Mouse (Mus musculus): ENCODE measurements around the gene Stat3. TPM values are rescaled to one million over a fixed set of nuclear protein-coding genes. Genes with fewer than 3 reads are reported as not detected.

Stat3 gene
- polyA plus RNA-seq, 1 experiment from 2014 or later, result 40.5 TPM

- 85% methylated on average over 10 of the region's 10 CpGs for WGBS
- Histone ChIP-seq H3K4me2 (no peak overlapping the region), H3K27me3 (peaks cover 56% of the 10 kb centered on the region), H3K4me1 (replicated peaks) (peaks cover 11% of the 10 kb centered on the region), H3K4me3 (replicated peaks) (no peak overlapping the region), H3K9ac (replicated peaks) (no peak overlapping the region), H3K27ac (no peak overlapping the region), H3K36me3 (no peaks in the 10 kb centered on the region), H3K9me3 (no peaks in the 10 kb centered on the region)
- ATAC-seq (ENCODE audit: insufficient number of reproducible peaks, insufficient read depth, low FRiP score, low TSS enrichment, low read depth), result no peak
Measured at GRCm38 (mm10) chr11:100863141-100863540, 76.2 kb downstream of the Stat3 start.

DNA sequence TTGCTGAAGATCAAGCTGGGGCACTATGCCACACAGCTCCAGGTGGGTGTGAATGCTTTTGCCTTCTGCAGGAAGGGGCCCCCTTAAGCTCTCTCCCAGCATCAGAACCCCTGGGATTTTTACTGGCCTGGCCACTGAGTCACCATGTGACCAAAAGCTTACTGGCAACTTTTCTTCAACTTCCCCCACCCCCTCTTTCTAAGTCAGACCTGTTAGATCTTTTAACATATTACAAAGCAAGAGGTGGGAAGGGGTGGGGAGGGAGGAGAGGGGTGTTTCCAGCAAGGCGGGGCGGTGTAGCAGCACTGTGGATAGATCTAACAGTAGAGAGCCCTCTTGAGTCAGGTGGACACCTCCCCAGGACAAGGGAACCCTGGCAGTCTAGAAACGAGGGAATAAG, 77.5 kb downstream of the Stat3 start:
- Histone ChIP-seq H3K36me3 (no peaks in the 10 kb centered on the region), H3K9me3 (no peaks in the 10 kb centered on the region), H3K4me1 (replicated peaks) (peaks cover 11% of the 10 kb centered on the region), H3K4me2 (0 out of 2 replicates have a peak overlapping the region, but pooled peaks have one; percentile 6), H3K27ac (no peak overlapping the region), H3K4me3 (replicated peaks) (no peak overlapping the region), H3K27me3 (peaks cover 61% of the 10 kb centered on the region), H3K9ac (replicated peaks) (no peak overlapping the region)
- WGBS, result 19% methylated on average over 3 of the region's 3 CpGs
- ATAC-seq (ENCODE audit: insufficient number of reproducible peaks, insufficient read depth, low FRiP score, low TSS enrichment, low read depth), result no peak

DNA sequence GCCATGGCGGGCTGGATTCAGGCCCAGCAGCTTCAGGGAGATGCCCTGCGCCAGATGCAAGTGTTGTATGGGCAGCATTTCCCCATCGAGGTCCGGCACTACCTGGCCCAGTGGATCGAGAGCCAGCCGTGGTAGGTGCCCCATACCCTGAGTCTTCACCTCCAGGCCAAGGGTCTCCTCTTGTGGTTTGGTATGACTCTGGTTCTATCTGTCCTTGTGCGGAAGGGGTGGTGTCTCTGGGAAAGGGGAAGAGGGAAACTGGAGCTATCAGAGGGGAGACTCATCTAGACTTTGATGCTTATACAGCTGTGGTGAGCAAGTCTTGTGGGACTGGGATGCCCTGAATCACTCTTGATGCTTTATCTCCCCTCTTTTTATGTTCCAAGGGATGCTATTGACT, 78.0 kb downstream of the Stat3 start:
- no peak overlapping the region for H3K4me3 ChIP-seq (replicated peaks)
- H3K27ac ChIP-seq, result no peak overlapping the region
- no peaks in the 10 kb centered on the region for H3K36me3 ChIP-seq
- 0 out of 2 replicates have a peak overlapping the region, but pooled peaks have one; percentile 6 for H3K4me2 ChIP-seq
- H3K4me1 ChIP-seq (replicated peaks), result peaks cover 11% of the 10 kb centered on the region
- H3K27me3 ChIP-seq, result peaks cover 65% of the 10 kb centered on the region
- no peak for ATAC-seq (ENCODE audit: insufficient number of reproducible peaks, insufficient read depth, low FRiP score, low TSS enrichment, low read depth)
- no peak overlapping the region for H3K9ac ChIP-seq (replicated peaks)
- no peaks in the 10 kb centered on the region for H3K9me3 ChIP-seq
- 83% methylated on average over 7 of the region's 7 CpGs for WGBS

DNA sequence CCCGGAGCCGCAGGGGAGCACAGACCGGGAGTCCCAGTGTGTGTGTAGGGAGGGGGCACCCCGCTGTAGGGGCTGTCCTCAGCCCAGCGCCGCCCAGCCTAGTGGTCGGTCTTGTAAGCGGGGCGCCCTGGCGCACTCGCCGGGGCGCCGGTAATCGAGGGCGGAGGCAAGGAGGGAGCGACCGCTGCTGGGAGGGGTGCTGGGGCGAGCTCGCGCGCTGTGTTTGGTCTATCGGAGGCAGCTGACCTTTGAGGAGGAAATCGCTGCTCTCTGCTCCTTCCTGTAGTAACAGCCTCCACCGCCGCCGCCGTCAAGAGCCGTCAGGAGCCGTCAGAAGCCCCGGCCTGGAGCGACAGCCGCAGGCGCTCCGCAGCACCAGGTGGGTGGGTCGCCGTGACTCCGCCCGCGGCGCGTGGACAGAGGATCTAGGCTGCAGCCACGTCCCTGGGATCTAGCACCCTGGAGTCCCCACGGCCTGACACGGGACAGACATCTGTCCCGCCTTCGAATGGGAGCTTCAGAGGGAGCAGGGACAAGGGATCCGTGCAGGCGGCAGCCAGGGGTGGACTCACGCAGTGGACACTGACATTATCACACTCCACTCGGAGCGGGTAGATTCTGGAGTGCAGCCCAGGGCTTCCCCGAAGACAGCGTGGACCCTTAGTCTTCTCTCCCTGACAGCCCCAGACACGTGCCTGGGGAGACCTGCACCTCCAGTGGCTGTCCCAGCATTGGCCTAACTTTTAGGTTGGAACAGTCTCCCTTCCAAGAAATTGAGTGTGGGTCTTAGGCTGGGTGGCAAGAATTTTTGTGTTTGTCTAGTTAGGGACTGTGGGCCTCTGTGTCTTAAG, 78.9 kb downstream of the Stat3 start:
- peak overlapping the region; percentile 57 for H3K4me3 ChIP-seq (replicated peaks)
- peak overlapping the region; percentile 64 for H3K9ac ChIP-seq (replicated peaks)
- H3K27me3 ChIP-seq, result peaks cover 74% of the 10 kb centered on the region
- 0 out of 2 replicates have a peak overlapping the region, but pooled peaks have one; percentile 23 for H3K27ac ChIP-seq
- no peaks in the 10 kb centered on the region for H3K36me3 ChIP-seq
- peak overlapping the region; percentile 74 for H3K4me2 ChIP-seq
- 3% methylated on average over 55 of the region's 55 CpGs for WGBS
- ATAC-seq (ENCODE audit: insufficient number of reproducible peaks, insufficient read depth, low FRiP score, low TSS enrichment, low read depth), result peak; percentile 79
- H3K4me1 ChIP-seq (replicated peaks), result peaks cover 11% of the 10 kb centered on the region
- no peaks in the 10 kb centered on the region for H3K9me3 ChIP-seq

DNA sequence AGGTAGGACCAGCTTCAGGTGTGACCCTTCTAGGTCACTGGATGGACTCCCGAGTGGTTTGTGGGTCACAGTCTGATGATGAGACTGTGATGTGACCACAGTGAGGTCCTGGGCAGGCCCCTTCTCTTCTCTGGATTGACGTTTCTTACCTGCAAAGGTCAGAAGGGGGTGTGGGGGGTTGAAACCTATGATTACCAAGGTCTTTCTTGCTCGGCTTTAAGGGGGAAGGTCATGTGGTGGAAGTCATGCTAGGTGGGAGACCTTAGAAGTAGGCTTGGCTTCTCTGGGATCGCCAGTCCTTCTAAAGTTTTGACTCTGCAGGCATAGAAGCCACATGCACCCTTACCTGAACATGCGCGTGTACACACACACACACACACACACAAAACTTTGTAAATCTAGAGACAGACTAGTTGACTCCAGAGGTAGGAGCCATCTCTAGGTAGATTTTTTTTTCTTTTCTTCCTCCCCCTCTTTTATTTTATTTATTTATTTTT, 79.7 kb downstream of the Stat3 start:
- H3K4me3 ChIP-seq (replicated peaks), result peak overlapping the region; percentile 57
- peak overlapping the region; percentile 74 for H3K4me2 ChIP-seq
- no peaks in the 10 kb centered on the region for H3K9me3 ChIP-seq
- no peaks in the 10 kb centered on the region for H3K36me3 ChIP-seq
- no peak for ATAC-seq (ENCODE audit: insufficient number of reproducible peaks, insufficient read depth, low FRiP score, low TSS enrichment, low read depth)
- peaks cover 78% of the 10 kb centered on the region for H3K27me3 ChIP-seq
- no peak overlapping the region for H3K27ac ChIP-seq
- peak overlapping the region; percentile 64 for H3K9ac ChIP-seq (replicated peaks)
- WGBS, result 37% methylated on average over 6 of the region's 6 CpGs
- peaks cover 11% of the 10 kb centered on the region for H3K4me1 ChIP-seq (replicated peaks)

- 54% methylated on average over 9 of the region's 9 CpGs for WGBS
- Histone ChIP-seq H3K27me3 (peaks cover 80% of the 10 kb centered on the region), H3K27ac (0 out of 2 replicates have a peak within 1 kb of the TSS, but pooled peaks have one; percentile 23)
Measured at GRCm38 (mm10) chr11:100858935-100859578, 80.3 kb downstream of the Stat3 start, which contains the start of gene Stat5a. Gene Stat5a (plus strand): TSS chr11:100859351.

DNA sequence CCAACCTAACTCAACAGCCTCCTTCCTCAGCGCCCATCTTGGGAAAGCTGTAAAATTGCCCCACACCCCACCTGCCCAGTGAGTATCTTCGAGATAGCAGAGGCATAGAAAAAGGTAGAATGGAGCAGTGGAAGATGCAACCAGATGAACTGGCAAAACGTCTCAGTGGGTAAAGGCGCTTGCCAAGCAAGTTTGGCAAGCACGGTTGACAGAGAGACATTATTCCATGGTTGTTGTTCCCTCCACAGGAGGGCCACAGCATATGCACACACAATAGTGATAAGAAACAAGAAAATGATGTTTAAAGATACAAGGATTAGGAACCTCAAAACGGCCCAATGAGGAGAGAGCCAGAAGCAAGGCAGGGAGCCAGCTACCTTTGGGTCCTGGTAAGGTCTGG, 81.4 kb downstream of the Stat3 start:
- no peak for ATAC-seq (ENCODE audit: insufficient number of reproducible peaks, insufficient read depth, low FRiP score, low TSS enrichment, low read depth)
- no peaks in the 10 kb centered on the region for H3K36me3 ChIP-seq
- H3K4me3 ChIP-seq (replicated peaks), result no peak overlapping the region
- peaks cover 86% of the 10 kb centered on the region for H3K27me3 ChIP-seq
- 73% methylated on average over 6 of the region's 6 CpGs for WGBS
- no peak overlapping the region for H3K4me2 ChIP-seq
- peaks cover 11% of the 10 kb centered on the region for H3K4me1 ChIP-seq (replicated peaks)
- H3K9ac ChIP-seq (replicated peaks), result no peak overlapping the region
- no peaks in the 10 kb centered on the region for H3K9me3 ChIP-seq
- H3K27ac ChIP-seq, result no peak overlapping the region

More at GRCm38 (mm10) chr11:100858935-100859578, 80.3 kb downstream of the Stat3 start, which contains the start of gene Stat5a:
- H3K4me3 ChIP-seq (replicated peaks), result peak within 1 kb of the TSS; percentile 57
- ATAC-seq (ENCODE audit: insufficient number of reproducible peaks, insufficient read depth, low FRiP score, low TSS enrichment, low read depth), result no peak
- peak within 1 kb of the TSS; percentile 64 for H3K9ac ChIP-seq (replicated peaks)
- peak within 1 kb of the TSS; percentile 74 for H3K4me2 ChIP-seq
- H3K4me1 ChIP-seq (replicated peaks), result peaks cover 11% of the 10 kb centered on the region
- no peaks in the 10 kb centered on the region for H3K36me3 ChIP-seq
- H3K9me3 ChIP-seq, result no peaks in the 10 kb centered on the region

GRCm38 (mm10) chr11:100855178-100855577, 84.2 kb downstream of the Stat3 start:
- peaks cover 9% of the 10 kb centered on the region for H3K4me1 ChIP-seq (replicated peaks)
- H3K4me3 ChIP-seq (replicated peaks), result no peak overlapping the region
- H3K4me2 ChIP-seq, result no peak overlapping the region
- WGBS, result 89% methylated on average over 4 of the region's 4 CpGs
- no peaks in the 10 kb centered on the region for H3K9me3 ChIP-seq
- H3K36me3 ChIP-seq, result no peaks in the 10 kb centered on the region
- H3K9ac ChIP-seq (replicated peaks), result no peak overlapping the region
- no peak overlapping the region for H3K27ac ChIP-seq
- no peak for ATAC-seq (ENCODE audit: insufficient number of reproducible peaks, insufficient read depth, low FRiP score, low TSS enrichment, low read depth)
- H3K27me3 ChIP-seq, result peaks cover 67% of the 10 kb centered on the region

- Histone ChIP-seq H3K4me3 (replicated peaks) (no peak overlapping the region), H3K9ac (replicated peaks) (no peak overlapping the region), H3K27ac (no peak overlapping the region), H3K9me3 (no peaks in the 10 kb centered on the region), H3K4me1 (replicated peaks) (peaks cover 12% of the 10 kb centered on the region), H3K27me3 (peaks cover 58% of the 10 kb centered on the region), H3K36me3 (no peaks in the 10 kb centered on the region), H3K4me2 (no peak overlapping the region)
- ATAC-seq (ENCODE audit: insufficient number of reproducible peaks, insufficient read depth, low FRiP score, low TSS enrichment, low read depth), result no peak
- 45% methylated on average over 4 of the region's 4 CpGs for WGBS
Measured at GRCm38 (mm10) chr11:100854268-100854667, 85.1 kb downstream of the Stat3 start.

GRCm38 (mm10) chr11:100853018-100853417, 86.3 kb downstream of the Stat3 start:
- no peaks in the 10 kb centered on the region for H3K36me3 ChIP-seq
- 73% methylated on average over 5 of the region's 5 CpGs for WGBS
- no peak overlapping the region for H3K4me2 ChIP-seq
- peaks cover 22% of the 10 kb centered on the region for H3K4me1 ChIP-seq (replicated peaks)
- ATAC-seq (ENCODE audit: insufficient number of reproducible peaks, insufficient read depth, low FRiP score, low TSS enrichment, low read depth), result no peak
- H3K9me3 ChIP-seq, result no peaks in the 10 kb centered on the region
- H3K9ac ChIP-seq (replicated peaks), result no peak overlapping the region
- no peak overlapping the region for H3K27ac ChIP-seq
- H3K27me3 ChIP-seq, result peaks cover 46% of the 10 kb centered on the region
- H3K4me3 ChIP-seq (replicated peaks), result no peak overlapping the region

- no peak overlapping the region for H3K4me3 ChIP-seq (replicated peaks)
- no peaks in the 10 kb centered on the region for H3K9me3 ChIP-seq
- no peak for ATAC-seq (ENCODE audit: insufficient number of reproducible peaks, insufficient read depth, low FRiP score, low TSS enrichment, low read depth)
- no peak overlapping the region for H3K4me2 ChIP-seq
- H3K27ac ChIP-seq, result no peak overlapping the region
- H3K36me3 ChIP-seq, result no peaks in the 10 kb centered on the region
- no peak overlapping the region for H3K9ac ChIP-seq (replicated peaks)
- WGBS, result 89% methylated on average over 2 of the region's 2 CpGs
- H3K27me3 ChIP-seq, result peaks cover 42% of the 10 kb centered on the region
- H3K4me1 ChIP-seq (replicated peaks), result peaks cover 22% of the 10 kb centered on the region
Measured at GRCm38 (mm10) chr11:100852088-100852487, 87.3 kb downstream of the Stat3 start.
